Mouse (Mus musculus) thymus, adult 2 months (tissue): ENCODE measurements around the gene Pttg1ip.

Experiments
- CTCF ChIP-seq: fragments of 200-500 bp; IDR thresholded peaks from 2 replicates; pipeline ENCODE4 v1.5.1; 2012; ENCODE audit warnings: mild to moderate bottlenecking, control low read depth, low read length, moderate library complexity, borderline replicate concordance; ENCODE audit not compliant: control insufficient read depth, poor library complexity, insufficient read depth; ENCODE audit errors: extremely low read depth
- POLR2A ChIP-seq: fragments of 200-500 bp; IDR thresholded peaks from 2 replicates; pipeline ENCODE4 v1.6.1; 2012; ENCODE audit warnings: mild to moderate bottlenecking, low read length, control low read depth, moderate library complexity; ENCODE audit not compliant: control insufficient read depth, poor library complexity, insufficient read depth; ENCODE audit errors: extremely low read depth

DNA sequence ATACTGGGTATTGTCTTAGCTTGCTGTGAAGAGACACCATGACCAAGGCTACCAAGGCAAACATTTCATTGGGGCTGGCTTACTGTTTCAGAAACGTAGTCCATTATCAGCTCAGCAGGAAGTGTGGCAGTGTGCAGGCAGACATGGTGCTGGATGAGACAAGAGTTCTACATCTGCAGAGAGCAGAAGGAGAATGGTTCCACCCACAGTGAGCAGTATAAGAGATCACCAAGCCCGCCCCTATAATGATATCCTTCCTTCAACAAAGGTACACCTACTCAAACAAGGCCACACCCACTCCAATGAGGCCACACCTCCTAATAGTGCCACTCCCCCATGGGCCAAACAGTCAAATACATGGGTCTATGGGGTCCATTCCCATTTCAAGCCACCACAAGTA lies 20.0 kb upstream of the Pttg1ip start:
- TF ChIP-seq CTCF (no peak), POLR2A (no peak)
